Mouse (Mus musculus) heart, embryonic 16.5 days (tissue): ENCODE results near the gene Scarb1. TPM values are rescaled to one million over a fixed set of nuclear protein-coding genes. Genes with fewer than 3 reads are reported as not detected.

ENCODE experiments used
- ATAC-seq: fragments of 200-750 bp; cut with Nextera tagmentation; replicated peaks from 2 replicates; pipeline ENCODE4 v1.8.0; 2017; ENCODE audit warnings: moderate number of reproducible peaks; ENCODE audit not compliant: insufficient read depth, low FRiP score; ENCODE audit errors: extremely low read depth
- H3K27ac ChIP-seq: fragments of 300-500 bp; sonication (generic); 2 replicates; pipeline ENCODE4 v1.5.1; 2014; ENCODE audit warnings: mild to moderate bottlenecking, low read length, control low read depth, moderate library complexity
- H3K27me3 ChIP-seq: fragments of 300-500 bp; sonication (generic); 2 replicates; pipeline ENCODE4 v1.6.1; 2014; ENCODE audit warnings: low read length, mixed read lengths; ENCODE audit not compliant: control insufficient read depth, insufficient read depth
- H3K36me3 ChIP-seq: fragments of 300-500 bp; sonication (generic); 2 replicates; pipeline ENCODE4 v1.6.1; 2014; ENCODE audit not compliant: control insufficient read depth, insufficient read depth
- H3K4me1 ChIP-seq: fragments of 300-500 bp; sonication (generic); 2 replicates; pipeline ENCODE4 v1.6.1; 2014; ENCODE audit warnings: low read length, mixed read lengths; ENCODE audit not compliant: control insufficient read depth, insufficient read depth
- H3K4me2 ChIP-seq: fragments of 300-500 bp; sonication (generic); 2 replicates; pipeline ENCODE4 v1.6.1; 2014; ENCODE audit warnings: low read depth, mild to moderate bottlenecking, control low read depth, low read length
- H3K4me3 ChIP-seq: fragments of 300-500 bp; sonication (generic); 2 replicates; pipeline ENCODE4 v1.5.1; 2014; ENCODE audit warnings: mild to moderate bottlenecking, control low read depth, low read length
- H3K9ac ChIP-seq: fragments of 300-500 bp; sonication (generic); 2 replicates; pipeline ENCODE4 v1.6.1; 2014; ENCODE audit warnings: low read length, control low read depth
- H3K9me3 ChIP-seq: fragments of 300-500 bp; sonication (generic); replicated peaks from 2 replicates; pipeline ENCODE4 v1.6.1; 2016; ENCODE audit warnings: low read length; ENCODE audit not compliant: control insufficient read depth
- WGBS: fragments of 180-500 bp; shearing (Covaris S2); extraction: QIAGEN DNeasy Blood & Tissue Kit; methylation state at CpG from one replicate; pipeline ENCODE4 v1.1.7; 2014; 5-methylcytosine and 5-hydroxymethylcytosine counted together
- polyA plus RNA-seq: library from polyadenylated mRNA; unstranded; fragments of >200 nt; fragmentation: Nextera tagmentation; extraction: Ambion mirVana; gene quantifications from 2 replicates; pipeline ENCODE4 v1.2.1, GENCODE M21; 2015

Gene Scarb1
- polyA plus RNA-seq, 1 experiment from 2014 or later = 75.5 TPM

DNA sequence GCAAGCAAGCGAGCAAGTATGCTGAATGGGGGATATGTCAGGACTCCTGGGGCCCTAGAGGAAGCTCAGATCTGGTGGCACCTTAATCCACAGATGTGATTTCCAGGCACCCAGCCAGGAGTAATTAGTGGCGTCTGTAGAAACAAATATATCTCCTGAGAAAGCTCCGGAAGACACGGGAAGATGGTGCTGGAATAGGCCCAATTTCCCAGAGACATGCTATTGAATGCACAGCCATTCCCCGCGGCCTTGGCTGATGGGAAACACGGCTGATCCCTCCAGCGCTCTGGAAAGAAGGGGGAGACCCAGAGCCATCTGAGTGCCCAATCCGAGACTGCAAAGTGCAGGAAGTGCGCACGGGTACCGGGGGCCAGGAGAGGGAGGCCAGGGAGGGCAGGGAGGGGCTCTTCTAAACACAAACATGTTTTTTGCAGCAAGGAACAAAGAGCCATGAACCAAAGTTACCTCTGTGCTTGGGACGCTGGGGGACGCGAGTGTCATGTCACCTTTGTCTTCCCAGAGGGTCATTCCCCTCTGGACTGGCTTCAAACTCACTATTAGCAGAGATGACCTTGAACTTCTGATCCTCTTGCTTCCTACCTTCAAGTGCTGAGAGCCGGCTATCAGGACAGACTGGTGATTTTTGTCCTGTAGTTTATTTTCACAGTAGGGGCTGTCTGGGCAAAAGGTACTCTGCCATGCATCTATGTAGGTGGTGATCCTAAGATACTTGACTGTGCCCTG lies 21.7 kb downstream of the Scarb1 start:
- Histone ChIP-seq H3K4me2 (no peak overlapping the region), H3K27me3 (no peaks in the 10 kb centered on the region), H3K9ac (no peak overlapping the region), H3K36me3 (no peaks in the 10 kb centered on the region), H3K27ac (peak overlapping the region; percentile 48; the same call in 1 of the 2 replicates), H3K9me3 (peaks cover 4% of the 10 kb centered on the region; the same call in 1 of the 2 replicates), H3K4me1 (peaks cover 24% of the 10 kb centered on the region), H3K4me3 (no peak overlapping the region)
- WGBS = 64% methylated on average over 16 of the region's 16 CpGs
- ATAC-seq = peak; percentile 49; the same call in 1 of the 2 replicates

DNA sequence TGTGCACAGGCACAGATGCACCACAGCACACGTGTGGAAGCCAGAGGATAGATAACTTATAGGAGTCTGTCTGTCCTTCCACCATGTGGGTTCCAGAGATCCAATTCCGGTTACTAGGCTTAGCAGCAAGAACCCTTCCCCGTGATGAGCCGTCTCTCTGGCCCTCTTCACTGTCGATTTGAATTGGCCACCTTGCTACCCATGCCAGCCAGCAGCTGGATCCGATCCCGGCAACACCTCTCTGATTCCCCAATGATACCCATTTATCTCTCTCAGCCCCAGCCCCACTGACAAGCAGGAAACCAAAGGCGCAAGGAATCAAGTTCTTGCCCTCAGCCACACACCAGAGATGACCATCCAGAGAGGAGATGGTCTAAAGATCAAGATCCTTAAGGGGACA lies 22.9 kb downstream of the Scarb1 start:
- 88% methylated on average over 8 of the region's 8 CpGs for WGBS
- H3K27ac ChIP-seq = no peak overlapping the region
- H3K4me2 ChIP-seq = no peak overlapping the region
- H3K27me3 ChIP-seq = no peaks in the 10 kb centered on the region
- H3K9me3 ChIP-seq = peaks cover 4% of the 10 kb centered on the region; the same call in 1 of the 2 replicates
- no peak overlapping the region for H3K9ac ChIP-seq
- ATAC-seq = no peak
- no peak overlapping the region for H3K4me3 ChIP-seq
- H3K4me1 ChIP-seq = peaks cover 28% of the 10 kb centered on the region
- H3K36me3 ChIP-seq = no peaks in the 10 kb centered on the region

GRCm38 (mm10) chr5:125317296-125317695 lies 23.6 kb downstream of the Scarb1 start:
- H3K9me3 ChIP-seq = peaks cover 4% of the 10 kb centered on the region; the same call in 1 of the 2 replicates
- 41% methylated on average over 7 of the region's 7 CpGs for WGBS
- no peak overlapping the region for H3K4me2 ChIP-seq
- H3K4me1 ChIP-seq = peaks cover 28% of the 10 kb centered on the region
- H3K36me3 ChIP-seq = no peaks in the 10 kb centered on the region
- no peak overlapping the region for H3K4me3 ChIP-seq
- no peaks in the 10 kb centered on the region for H3K27me3 ChIP-seq
- H3K9ac ChIP-seq = no peak overlapping the region
- no peak overlapping the region; the same call in 1 of the 2 replicates for H3K27ac ChIP-seq
- ATAC-seq = no peak

DNA sequence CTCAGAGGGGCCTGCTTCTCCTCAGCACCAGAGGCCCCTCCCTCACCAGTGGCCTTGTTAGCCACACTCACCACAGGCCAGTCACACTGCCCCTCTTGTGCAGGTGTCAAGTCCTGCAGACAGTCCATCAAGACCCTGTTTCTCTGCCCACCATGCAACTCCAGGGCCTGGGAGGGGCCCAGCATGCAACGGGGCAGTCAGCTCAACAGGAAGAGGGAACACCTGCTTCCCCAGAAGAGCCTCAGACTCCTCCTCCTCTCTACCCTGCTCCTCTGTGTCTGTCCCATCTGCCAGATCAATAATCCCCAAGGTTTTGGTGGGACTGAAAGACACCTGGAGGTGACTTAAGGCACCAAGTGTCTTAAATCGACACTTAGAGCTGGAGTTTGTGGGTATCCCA lies 24.1 kb downstream of the Scarb1 start:
- Histone ChIP-seq H3K9me3 (peaks cover 4% of the 10 kb centered on the region; the same call in 1 of the 2 replicates), H3K9ac (no peak overlapping the region), H3K27me3 (no peaks in the 10 kb centered on the region), H3K4me3 (no peak overlapping the region), H3K27ac (no peak overlapping the region; the same call in 1 of the 2 replicates), H3K4me1 (peaks cover 28% of the 10 kb centered on the region), H3K4me2 (no peak overlapping the region), H3K36me3 (no peaks in the 10 kb centered on the region)
- ATAC-seq = no peak
- WGBS = 69% methylated on average over 2 of the region's 2 CpGs

GRCm38 (mm10) chr5:125315110-125315509 lies 25.8 kb downstream of the Scarb1 start:
- peaks cover 29% of the 10 kb centered on the region for H3K4me1 ChIP-seq

GRCm38 (mm10) chr5:125313991-125314390 lies 26.9 kb downstream of the Scarb1 start:
- no peak for ATAC-seq
- H3K27me3 ChIP-seq = no peaks in the 10 kb centered on the region
- 75% methylated on average over 11 of the region's 11 CpGs for WGBS
- H3K9me3 ChIP-seq = peaks cover 4% of the 10 kb centered on the region; the same call in 1 of the 2 replicates
- H3K4me3 ChIP-seq = no peak overlapping the region
- no peak overlapping the region for H3K27ac ChIP-seq
- H3K9ac ChIP-seq = no peak overlapping the region
- H3K4me2 ChIP-seq = no peak overlapping the region
- H3K36me3 ChIP-seq = no peaks in the 10 kb centered on the region
- H3K4me1 ChIP-seq = peaks cover 24% of the 10 kb centered on the region

More at GRCm38 (mm10) chr5:125315110-125315509, 25.8 kb downstream of the Scarb1 start:
- ATAC-seq = no peak
- Histone ChIP-seq H3K9me3 (peaks cover 4% of the 10 kb centered on the region; the same call in 1 of the 2 replicates), H3K27me3 (no peaks in the 10 kb centered on the region), H3K4me3 (no peak overlapping the region), H3K9ac (no peak overlapping the region), H3K27ac (no peak overlapping the region), H3K4me2 (no peak overlapping the region), H3K36me3 (no peaks in the 10 kb centered on the region)
- 53% methylated on average over 1 of the region's 1 CpGs for WGBS

DNA sequence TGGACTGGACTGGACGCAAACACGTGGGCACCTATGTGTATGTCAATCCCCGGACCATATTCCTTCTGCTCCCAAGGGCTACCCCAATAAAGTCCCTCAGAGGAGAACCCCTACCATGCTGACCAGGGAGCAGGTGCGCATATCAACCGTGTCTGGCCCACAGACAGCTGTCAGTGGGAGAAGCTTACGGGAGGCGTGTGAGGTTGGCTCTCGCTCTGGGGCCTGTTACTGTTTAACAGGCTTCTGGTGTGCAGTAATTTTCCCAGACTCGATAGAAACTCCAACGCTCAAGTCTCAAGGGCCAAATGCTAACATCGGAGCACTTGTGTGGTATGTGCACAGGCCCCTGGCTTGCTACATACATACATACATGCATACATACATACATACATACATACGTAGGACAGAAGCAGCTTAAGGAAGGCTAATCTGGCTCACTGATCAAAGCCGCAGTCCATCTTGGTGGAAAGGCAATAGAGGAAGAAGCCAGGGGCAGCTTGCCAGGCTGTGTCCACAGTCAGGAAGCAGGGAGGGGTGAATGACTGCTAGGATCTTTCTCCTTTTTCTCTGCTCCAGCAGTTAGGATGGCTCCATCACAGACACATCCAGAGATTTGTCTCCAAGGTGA lies 27.8 kb downstream of the Scarb1 start:
- Histone ChIP-seq H3K4me3 (no peak overlapping the region), H3K9ac (no peak overlapping the region), H3K4me1 (peaks cover 24% of the 10 kb centered on the region), H3K27me3 (no peaks in the 10 kb centered on the region), H3K36me3 (no peaks in the 10 kb centered on the region), H3K4me2 (no peak overlapping the region), H3K27ac (no peak overlapping the region), H3K9me3 (peaks cover 4% of the 10 kb centered on the region; the same call in 1 of the 2 replicates)
- WGBS = 85% methylated on average over 13 of the region's 13 CpGs
- no peak for ATAC-seq

GRCm38 (mm10) chr5:125310986-125311385 lies 29.9 kb downstream of the Scarb1 start:
- ATAC-seq = no peak
- 78% methylated on average over 2 of the region's 2 CpGs for WGBS
- H3K4me2 ChIP-seq = no peak overlapping the region
- H3K4me3 ChIP-seq = no peak overlapping the region
- no peaks in the 10 kb centered on the region for H3K27me3 ChIP-seq
- peaks cover 22% of the 10 kb centered on the region; the same call in 1 of the 2 replicates for H3K4me1 ChIP-seq
- H3K36me3 ChIP-seq = no peaks in the 10 kb centered on the region
- no peak overlapping the region for H3K9ac ChIP-seq
- peaks cover 2% of the 10 kb centered on the region; the same call in 1 of the 2 replicates for H3K9me3 ChIP-seq
- no peak overlapping the region for H3K27ac ChIP-seq

DNA sequence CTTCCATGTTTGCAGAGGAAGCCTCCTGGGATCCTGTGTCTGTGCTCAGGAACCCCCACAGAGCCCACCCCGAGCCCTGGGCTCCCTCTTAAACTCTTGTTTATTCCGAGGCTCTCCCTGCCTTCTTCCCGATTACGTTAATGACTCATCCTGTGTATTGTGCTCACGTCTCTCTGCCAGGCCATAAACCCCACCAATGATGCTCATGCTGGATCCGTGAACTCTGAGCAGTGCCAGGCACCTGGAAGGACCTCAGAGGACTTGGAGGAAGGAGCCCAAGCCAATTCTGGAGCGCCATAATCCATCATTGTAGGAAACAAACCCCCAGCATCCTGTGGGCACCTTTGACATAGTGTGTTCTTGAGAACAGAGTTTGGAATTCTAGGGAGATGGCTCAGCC lies 31.7 kb downstream of the Scarb1 start:
- no peak overlapping the region for H3K9ac ChIP-seq
- no peak overlapping the region for H3K4me3 ChIP-seq
- ATAC-seq = no peak
- 74% methylated on average over 7 of the region's 7 CpGs for WGBS
- no peaks in the 10 kb centered on the region for H3K27me3 ChIP-seq
- H3K4me1 ChIP-seq = peaks cover 27% of the 10 kb centered on the region
- no peak overlapping the region for H3K4me2 ChIP-seq
- H3K9me3 ChIP-seq = no peaks in the 10 kb centered on the region
- no peak overlapping the region for H3K27ac ChIP-seq
- no peaks in the 10 kb centered on the region for H3K36me3 ChIP-seq
